Mouse (Mus musculus) liver, postnatal 0 days (tissue): Measurements from ENCODE around the gene Rhoa.

Experiments
- CTCF ChIP-seq: sonication (generic); IDR thresholded peaks from 2 replicates; pipeline ENCODE4 v1.5.1; 2016; ENCODE audit warnings: antibody characterized with exemption, low read depth
- EP300 ChIP-seq: IDR thresholded peaks from 2 replicates; pipeline ENCODE4 v1.6.1; 2016; ENCODE audit warnings: antibody characterized with exemption, low read depth, mild to moderate bottlenecking

DNA sequence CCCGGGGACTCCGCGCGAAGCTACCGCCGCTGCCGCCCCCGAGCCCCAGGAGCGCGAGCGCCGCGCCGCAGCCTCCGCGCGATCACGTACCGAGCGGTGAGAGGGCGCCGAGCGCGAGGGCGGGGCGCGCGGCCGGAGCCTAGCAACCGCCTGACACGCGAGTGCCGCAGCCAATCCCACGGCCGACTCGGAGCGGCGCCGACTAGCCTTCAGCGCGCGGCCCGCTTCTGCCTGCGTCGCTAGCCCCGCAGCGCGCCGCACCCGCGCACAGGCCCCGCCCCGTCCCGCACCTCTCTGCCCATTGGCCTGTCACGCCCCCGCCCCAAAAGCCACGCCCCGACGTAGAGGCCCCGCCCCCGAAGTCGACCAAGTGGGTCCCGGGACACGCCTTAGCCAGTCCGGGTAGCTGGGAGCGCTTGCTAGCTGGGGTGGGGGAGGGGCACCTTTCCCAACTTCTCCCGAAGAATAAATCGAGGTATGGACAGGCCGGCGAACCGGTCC is 42.2 kb upstream of the Rhoa start, which contains the start of gene Dag1:
- TF ChIP-seq CTCF: no peak
- TF ChIP-seq EP300: no peak
